Mouse (Mus musculus) heart, postnatal 25 days (tissue): ENCODE results near the gene Ankrd63. TPM values are rescaled to one million over a fixed set of nuclear protein-coding genes. Genes with fewer than 3 reads are reported as not detected.
"Not testable (repeated sequence)": the region's sequence is repeated elsewhere in the genome, so short reads cannot be mapped to it uniquely, and the experiment has no call there.

ENCODE experiments used
- DNase-seq: peaks from one replicate; pipeline ENCODE4 v3.0.0; 2022; ENCODE audit warnings: low spot score
- intact Hi-C: fragments of 180-260 bp; cut with DNase I; formaldehyde crosslinking; loops from one replicate; pipeline ENCODE4 v1.15.1; 2025
- total RNA-seq, 2 experiments: library from RNA; stranded (reverse); gene quantifications; 2 replicates each; pipeline ENCODE4 v1.2.3; 2021

Ankrd63 gene
- total RNA-seq, 2 experiments from 2014 or later, result 1.8 to 3.0 TPM

DNA sequence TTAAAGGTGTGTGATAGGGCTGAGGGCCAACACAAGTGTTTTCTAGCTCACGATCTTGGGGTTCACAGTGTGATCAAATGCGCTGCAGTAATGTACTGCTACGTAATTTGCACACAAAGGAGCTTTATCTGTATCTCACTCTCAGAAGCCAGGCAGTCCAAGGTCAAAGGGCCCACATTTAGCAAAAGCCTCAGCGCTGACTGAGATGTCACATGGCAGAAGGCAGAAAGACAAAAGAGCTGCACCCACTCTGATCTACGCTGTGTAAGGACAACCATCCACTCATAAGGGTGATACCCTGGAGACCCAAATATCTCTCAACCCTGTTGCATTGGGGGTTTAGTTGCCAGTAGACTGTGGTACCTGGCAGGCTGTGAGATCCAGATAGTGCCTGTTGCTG lies 36.6 kb downstream of the Ankrd63 start:
- intact Hi-C loops, result no loop called here
- no peak for DNase-seq

DNA sequence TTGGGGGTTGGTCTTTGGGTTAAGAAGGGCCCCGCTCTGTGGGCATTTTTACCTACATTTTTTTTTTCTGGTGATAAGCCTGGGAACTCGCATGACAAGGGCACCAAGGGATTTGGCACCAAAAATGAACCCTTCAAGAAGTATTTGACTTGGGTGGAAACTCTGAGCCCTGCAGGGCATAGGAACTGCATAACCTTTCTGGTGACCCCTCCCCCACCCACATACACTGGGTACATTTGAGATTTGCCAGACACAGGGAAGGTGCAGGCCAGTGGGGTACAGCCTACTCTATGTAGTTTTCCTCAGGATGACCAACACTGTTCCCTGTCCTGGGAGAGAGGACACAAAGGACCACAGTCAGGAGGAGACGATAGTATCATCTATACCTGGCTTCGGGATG lies 38.1 kb downstream of the Ankrd63 start:
- intact Hi-C loops, result no loop called here
- DNase-seq, result no peak

DNA sequence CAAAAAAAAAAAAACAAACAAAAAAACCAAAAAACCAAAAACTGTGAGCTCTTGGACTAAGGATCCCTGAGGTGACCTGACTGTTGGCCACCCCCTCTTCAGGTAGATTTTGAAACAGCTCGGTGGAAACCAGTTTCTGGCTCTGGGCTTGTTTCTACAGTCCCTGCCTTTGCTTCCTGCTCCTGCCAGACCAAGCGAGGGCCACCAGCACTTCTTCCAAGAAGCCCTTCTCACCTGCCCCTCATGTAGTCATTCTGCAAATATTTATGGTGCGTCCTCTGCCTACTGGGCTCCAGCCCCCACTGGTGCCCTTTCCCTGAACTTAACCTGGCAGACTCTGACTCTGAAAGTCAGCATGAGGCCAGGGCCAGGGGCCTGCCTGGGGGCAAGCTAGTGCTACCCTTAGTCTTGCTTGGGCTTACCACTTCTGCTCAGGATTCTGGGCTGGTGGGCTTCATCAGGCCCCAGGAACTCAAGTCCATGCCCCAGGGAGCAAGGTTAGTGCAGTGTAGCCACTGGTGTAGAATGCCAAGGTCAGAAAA lies 38.7 kb downstream of the Ankrd63 start:
- no peak for DNase-seq
- intact Hi-C loops, result no loop called here

DNA sequence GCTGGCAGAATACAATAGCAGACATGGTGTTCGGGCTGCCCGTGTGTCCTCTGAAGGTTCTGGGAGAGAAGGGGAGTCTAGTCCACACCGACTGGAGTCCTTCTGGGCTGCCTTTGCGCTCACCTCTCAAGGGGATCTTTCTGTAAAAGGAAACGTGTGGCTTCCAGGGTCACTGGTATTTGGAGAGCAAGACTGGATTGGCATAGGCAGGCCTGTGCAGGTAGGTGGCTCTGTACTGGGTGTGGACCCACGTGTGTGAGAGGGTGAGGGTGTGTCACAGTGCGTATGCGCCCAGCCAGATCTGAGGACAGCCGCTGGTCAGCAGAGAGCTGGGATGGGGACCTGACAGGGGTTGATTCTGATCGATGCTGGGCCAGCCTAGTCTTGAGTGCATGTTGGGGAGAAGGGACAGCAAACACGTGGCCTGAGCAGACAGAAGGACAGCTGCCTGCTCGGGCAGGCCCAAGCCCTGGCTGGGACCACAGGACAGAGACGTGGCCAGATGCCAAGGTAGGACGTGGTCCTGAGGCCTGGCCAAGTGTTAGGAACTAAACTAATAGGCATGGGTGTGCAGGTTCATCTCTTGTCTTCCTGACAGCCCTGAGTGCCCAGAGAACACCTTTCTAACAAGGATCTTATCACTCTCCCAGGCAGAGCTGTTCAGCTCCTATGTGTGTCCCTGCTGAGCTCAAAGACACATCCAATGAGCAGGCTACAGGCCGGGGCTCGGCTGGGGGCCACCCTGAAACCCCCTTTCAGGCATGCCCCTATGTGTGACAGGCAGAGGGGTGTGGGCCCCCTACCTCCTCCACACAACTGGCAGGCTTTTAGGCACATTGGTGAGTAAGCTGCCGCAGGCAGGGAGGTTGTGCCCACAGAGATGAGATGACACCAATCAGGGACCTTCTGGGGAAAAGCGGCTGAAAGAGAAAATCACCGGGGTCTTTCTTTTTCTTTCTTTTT lies 39.7 kb downstream of the Ankrd63 start:
- no peak for DNase-seq
- intact Hi-C loops, result no loop called here

DNA sequence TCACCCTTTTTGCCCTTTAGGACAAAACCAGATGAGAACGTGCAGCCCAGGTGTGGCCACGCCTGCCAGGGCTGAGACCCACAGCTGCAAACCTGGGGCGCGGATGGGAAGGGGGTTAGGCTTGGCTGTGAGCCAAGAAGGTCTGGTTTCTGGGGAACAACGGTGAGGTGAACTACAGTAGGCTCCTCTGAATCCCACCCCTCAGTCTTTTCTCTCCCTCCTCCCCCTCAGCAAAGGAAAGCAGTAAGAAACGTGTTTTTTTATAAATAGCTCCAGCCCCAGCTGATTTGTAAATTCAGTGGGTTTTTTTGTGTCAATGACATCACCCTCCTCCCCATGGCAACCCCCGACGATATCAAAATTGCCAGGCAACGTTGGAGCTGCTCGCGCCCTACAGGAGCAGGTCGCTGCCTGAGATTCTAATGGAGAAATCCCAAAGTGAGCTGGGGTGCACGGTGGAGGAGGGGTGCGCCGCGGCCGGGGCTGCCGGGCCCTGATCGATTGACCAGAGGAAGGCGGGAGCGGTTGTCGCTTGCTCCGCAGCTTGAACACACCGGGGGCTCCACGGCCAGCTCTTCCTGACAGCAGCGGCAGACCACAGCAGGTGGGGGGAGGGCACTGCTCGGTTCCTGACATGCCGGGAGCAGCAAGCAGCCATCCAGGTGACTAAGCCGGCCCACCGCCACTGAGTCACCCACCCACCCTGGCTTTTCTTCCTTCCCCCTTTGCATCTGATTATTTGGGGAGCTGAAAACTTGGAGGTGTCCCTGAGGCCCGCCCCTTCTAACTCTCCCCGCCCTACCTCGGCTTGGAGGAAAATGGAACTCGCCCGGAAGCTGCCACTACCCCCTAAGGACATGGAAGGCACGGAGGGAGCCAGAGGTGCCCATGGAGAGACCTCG lies 40.6 kb downstream of the Ankrd63 start, which contains the start of gene Pak6:
TSS of gene Pak6 (plus strand) at position 402 of the 902 bp plus-strand sequence.
- DNase-seq, result no peak
- intact Hi-C loops, result no loop called here

DNA sequence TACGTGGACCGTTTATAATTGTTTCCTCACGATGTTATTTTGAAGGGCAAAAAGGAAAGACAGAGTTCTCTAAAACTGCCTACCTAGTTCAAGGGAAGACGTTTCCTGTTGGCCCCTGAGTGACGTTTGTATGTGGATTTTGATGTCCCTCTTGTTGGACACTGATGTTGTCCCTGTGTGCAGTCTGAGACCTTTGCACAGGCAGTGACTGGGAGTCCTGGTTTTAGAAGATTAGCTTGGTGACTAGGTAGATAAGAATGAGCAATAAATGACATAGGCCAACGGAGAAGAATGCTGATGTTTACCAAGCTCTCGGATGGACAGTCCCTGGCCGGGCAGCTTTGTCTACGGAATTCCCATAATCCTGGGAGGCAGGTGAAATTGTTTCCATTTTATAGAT lies 41.9 kb downstream of the Ankrd63 start:
- intact Hi-C loops, result no loop called here
- no peak for DNase-seq

DNA sequence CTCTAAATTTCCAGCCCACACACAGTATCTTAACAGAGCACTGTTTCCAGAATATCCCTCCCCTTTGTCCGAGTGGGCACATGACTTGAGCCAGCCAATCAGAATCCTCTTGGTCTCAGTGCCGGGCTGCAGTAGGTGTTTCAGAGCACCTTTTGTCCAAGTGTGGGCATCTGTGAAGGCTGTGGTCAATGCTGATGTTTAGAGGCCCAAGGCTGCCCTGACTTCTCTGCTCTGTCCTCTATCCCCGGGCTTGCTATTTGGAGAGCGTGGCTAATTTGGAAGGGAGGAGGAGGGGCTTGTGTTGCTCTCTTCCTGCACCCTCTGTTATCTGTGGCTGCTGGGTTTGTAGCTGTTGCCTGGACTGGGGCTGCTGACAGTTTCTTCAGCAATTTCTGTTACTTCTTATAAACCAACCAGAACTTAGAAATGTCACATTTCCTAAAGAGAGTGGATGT lies 43.7 kb downstream of the Ankrd63 start:
- intact Hi-C loops, result no loop called here
- DNase-seq, result peak; percentile 53

DNA sequence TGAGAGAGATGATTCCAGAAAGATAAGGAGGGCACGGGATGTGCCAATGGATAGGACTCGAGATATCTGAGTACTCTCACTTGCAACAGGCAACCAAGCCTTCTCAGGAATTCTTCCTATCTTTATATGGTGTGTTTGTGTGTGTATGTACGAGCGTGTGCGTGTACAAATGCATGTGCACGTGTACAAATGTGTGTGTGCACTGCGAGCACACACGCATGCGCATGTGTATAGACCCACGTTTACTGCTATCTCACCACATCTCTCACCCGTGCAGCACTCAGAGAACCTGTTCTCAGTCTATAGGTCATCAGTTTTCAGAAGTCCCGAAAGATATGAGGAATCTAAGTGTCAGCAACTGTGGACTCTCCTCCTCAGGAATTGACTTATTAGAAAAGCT lies 44.3 kb downstream of the Ankrd63 start:
- intact Hi-C loops, result no loop called here
- DNase-seq, result no peak

DNA sequence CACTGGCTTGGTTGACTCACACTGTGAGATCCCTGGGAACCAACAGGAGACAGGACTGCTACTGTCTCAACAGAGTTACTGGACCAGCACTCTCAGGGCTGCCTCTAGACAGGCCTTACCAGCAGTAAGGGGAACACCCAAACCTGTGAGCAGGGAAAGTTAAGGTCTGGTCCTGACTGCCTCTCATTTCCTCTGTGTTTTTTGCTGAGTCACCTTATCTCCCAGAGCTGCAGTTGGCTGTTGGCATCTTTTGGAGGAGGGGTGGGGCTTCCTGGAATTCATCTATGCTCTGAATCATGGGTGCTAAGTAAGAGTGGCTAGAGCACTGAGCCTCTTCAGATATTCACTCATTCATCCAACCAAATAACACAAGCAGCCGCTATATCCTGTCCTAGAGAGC lies 44.7 kb downstream of the Ankrd63 start:
- DNase-seq, result peak; percentile 34
- intact Hi-C loops, result no loop called here

DNA sequence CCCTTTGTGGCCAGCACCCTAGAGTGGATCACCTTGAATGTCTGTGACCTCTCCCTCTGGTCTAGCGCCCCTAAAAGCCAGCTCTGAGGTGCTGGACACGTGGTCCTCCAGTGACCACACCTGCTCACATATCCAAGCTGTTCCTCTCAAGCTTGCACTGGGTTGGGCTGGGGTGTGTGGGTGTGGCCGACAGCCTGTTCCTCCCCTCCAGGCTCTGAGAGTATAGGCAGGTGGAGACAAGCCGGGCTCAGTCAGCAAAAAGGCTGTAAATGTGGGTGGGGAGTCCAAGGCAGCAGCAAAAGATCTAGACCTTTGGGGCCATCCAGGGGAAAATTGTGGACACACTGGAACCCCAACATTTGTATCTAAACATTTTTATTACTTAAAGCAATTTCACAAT lies 45.3 kb downstream of the Ankrd63 start:
- DNase-seq, result no peak
- intact Hi-C loops, result no loop called here

DNA sequence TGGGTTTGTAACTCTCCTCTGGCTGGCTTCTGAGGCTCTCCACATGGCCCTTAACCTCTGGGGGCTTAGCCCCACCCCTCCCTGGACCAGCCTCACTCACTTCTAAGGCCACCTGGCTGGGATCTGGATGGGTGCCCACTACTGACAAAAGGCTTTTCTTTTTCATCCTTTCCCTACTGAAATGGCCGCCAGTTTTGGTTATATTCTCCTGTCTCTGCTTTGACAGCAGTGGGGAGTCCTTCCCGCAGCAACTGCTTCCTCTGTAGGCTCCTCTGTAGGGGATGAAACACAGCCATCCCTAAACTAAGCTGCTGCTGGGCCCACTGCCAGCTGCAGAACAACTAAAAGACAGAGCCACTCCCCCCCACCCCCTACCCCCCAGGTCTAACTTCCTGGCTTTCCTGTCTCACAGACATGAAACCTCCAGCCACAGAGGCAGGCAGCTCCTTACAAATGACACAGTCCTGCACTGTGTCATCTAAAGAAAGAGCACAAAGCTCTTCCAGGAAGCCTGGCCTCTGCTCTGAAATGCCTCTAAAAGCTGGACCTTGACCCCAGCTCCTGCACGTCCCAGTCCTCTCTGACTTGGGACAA lies 47.0 kb downstream of the Ankrd63 start:
- DNase-seq, result no peak
- intact Hi-C loops, result no loop called here

DNA sequence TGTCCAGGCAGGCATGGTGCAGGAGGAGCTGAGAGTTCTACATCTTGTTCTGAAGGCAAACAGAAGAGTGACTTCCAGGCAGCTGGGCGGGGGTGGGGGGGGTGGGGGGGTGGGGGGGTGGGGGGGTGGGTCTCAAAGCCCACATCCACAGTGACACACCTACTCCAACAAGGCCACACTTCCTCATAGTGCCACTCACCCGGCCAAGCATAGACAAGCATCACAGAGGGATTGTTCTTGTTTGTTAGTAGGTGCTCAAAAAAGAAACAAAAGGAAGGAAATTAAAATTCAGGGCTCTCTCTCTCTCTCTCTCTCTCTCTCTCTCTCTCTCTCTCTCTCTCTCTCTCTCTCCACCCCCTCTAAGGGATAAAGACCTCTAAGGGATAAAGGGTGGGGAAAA lies 53.1 kb downstream of the Ankrd63 start:
- DNase-seq, intact Hi-C loops: not testable (repeated sequence)

Other genes with a start within 250 kb of the Ankrd63 start
- gene Srp14, start 224.3 kb downstream of the Ankrd63 start, total RNA-seq, result 100 to 1,000 TPM; 107 to 116 TPM
- gene Bmf, start 154.3 kb downstream of the Ankrd63 start, total RNA-seq, result 10 to 100 TPM in 1 of 2 experiments, 1 to 10 TPM in 1; 7.3 to 11.5 TPM
- 1 to 10 TPM; 1.9 to 2.2 TPM for gene Bub1b, start 105.8 kb downstream of the Ankrd63 start, total RNA-seq
- gene Pak6, start 40.7 kb downstream of the Ankrd63 start, total RNA-seq, result 1 to 10 TPM; 6.4 to 9.9 TPM
- gene Plcb2, start 24.5 kb upstream of the Ankrd63 start, total RNA-seq, result 1 to 10 TPM; 1.9 to 2.8 TPM
- 10 to 100 TPM; 26.7 to 32.4 TPM for gene Inafm2, start 41.8 kb upstream of the Ankrd63 start, total RNA-seq
- gene Ccdc9b, start 58.7 kb upstream of the Ankrd63 start, total RNA-seq, result 10 to 100 TPM; 23.0 to 24.2 TPM
- not detected for gene Phgr1, start 68.8 kb upstream of the Ankrd63 start, total RNA-seq
- under 1 TPM in 1 of 2 experiments, not detected in 1; 0.03 TPM for gene Disp2, start 75.8 kb upstream of the Ankrd63 start, total RNA-seq
- gene Knstrn, start 110.0 kb upstream of the Ankrd63 start, total RNA-seq, result 1 to 10 TPM; 1.4 to 1.6 TPM
- gene Ivd, start 158.0 kb upstream of the Ankrd63 start, total RNA-seq, result 100 to 1,000 TPM; 297 to 304 TPM
- gene Bahd1, start 196.4 kb upstream of the Ankrd63 start, total RNA-seq, result 10 to 100 TPM; 14.7 to 18.2 TPM
- 1 to 10 TPM; 9.3 to 9.8 TPM for gene Chst14, start 222.5 kb upstream of the Ankrd63 start, total RNA-seq